Mouse (Mus musculus): ENCODE measurements around the gene Fbxw14. TPM values are rescaled to one million over a fixed set of nuclear protein-coding genes. Genes with fewer than 3 reads are reported as not detected.

Fbxw14 gene
- not detected in 2 replicates for polyA plus RNA-seq (2015; fragmentation: Nextera tagmentation; extraction: Ambion mirVana)

GRCm38 (mm10) chr9:109287576-109287975 is at the start of gene Fbxw14:
Gene Fbxw14 (minus strand): TSS chr9:109287676.

GRCm38 (mm10) chr9:109234654-109235053 is 52.8 kb downstream of the Fbxw14 start, which contains the start of gene Fbxw20:
Gene Fbxw20 (minus strand): TSS chr9:109234754.

Other genes starting within 250 kb of the Fbxw14 start
- gene Shisa5, start 249.1 kb downstream of the Fbxw14 start, polyA plus RNA-seq (2015; fragmentation: Nextera tagmentation; extraction: Ambion mirVana), result 47.1 and 63.1 TPM in 2 replicates
- 14.9 and 15.0 TPM in 2 replicates for gene Trex1, start 227.9 kb downstream of the Fbxw14 start, polyA plus RNA-seq (2015; fragmentation: Nextera tagmentation; extraction: Ambion mirVana)
- 11.8 and 12.3 TPM in 2 replicates for gene Atrip, start 213.6 kb downstream of the Fbxw14 start, polyA plus RNA-seq (2015; fragmentation: Nextera tagmentation; extraction: Ambion mirVana)
- 11.0 and 11.6 TPM in 2 replicates for gene Ccdc51, start 205.2 kb downstream of the Fbxw14 start, polyA plus RNA-seq (2015; fragmentation: Nextera tagmentation; extraction: Ambion mirVana)
- 322 and 363 TPM in 2 replicates for gene Tma7, start 205.1 kb downstream of the Fbxw14 start, polyA plus RNA-seq (2015; fragmentation: Nextera tagmentation; extraction: Ambion mirVana)
- gene Plxnb1, start 192.3 kb downstream of the Fbxw14 start, polyA plus RNA-seq (2015; fragmentation: Nextera tagmentation; extraction: Ambion mirVana), result 0.74 and 0.87 TPM in 2 replicates
- not detected in 2 replicates for gene Fbxw21, start 125.6 kb downstream of the Fbxw14 start, polyA plus RNA-seq (2015; fragmentation: Nextera tagmentation; extraction: Ambion mirVana)
- not detected in 2 replicates for gene Fbxw13, start 91.7 kb downstream of the Fbxw14 start, polyA plus RNA-seq (2015; fragmentation: Nextera tagmentation; extraction: Ambion mirVana)
- not detected in 2 replicates for gene Fbxw20, start 52.9 kb downstream of the Fbxw14 start, polyA plus RNA-seq (2015; fragmentation: Nextera tagmentation; extraction: Ambion mirVana)
- not detected in 2 replicates for gene Fbxw28, start 52.0 kb upstream of the Fbxw14 start, polyA plus RNA-seq (2015; fragmentation: Nextera tagmentation; extraction: Ambion mirVana)
- not detected in 2 replicates for gene Fbxw22, start 116.6 kb upstream of the Fbxw14 start, polyA plus RNA-seq (2015; fragmentation: Nextera tagmentation; extraction: Ambion mirVana)
- gene Fbxw16, start 161.5 kb upstream of the Fbxw14 start, polyA plus RNA-seq (2015; fragmentation: Nextera tagmentation; extraction: Ambion mirVana), result not detected in 2 replicates
- gene Fbxw19, start 208.2 kb upstream of the Fbxw14 start, polyA plus RNA-seq (2015; fragmentation: Nextera tagmentation; extraction: Ambion mirVana), result not detected in 2 replicates